Mouse (Mus musculus): ENCODE results near the gene Gm572. TPM values are rescaled to one million over a fixed set of nuclear protein-coding genes. Genes with fewer than 3 reads are reported as not detected.
A peak's percentile ranks its signal among the peaks of the same experiment; 100 is the strongest.

Gm572 gene
- polyA plus RNA-seq, 1 experiment from 2014 or later: not detected

DNA sequence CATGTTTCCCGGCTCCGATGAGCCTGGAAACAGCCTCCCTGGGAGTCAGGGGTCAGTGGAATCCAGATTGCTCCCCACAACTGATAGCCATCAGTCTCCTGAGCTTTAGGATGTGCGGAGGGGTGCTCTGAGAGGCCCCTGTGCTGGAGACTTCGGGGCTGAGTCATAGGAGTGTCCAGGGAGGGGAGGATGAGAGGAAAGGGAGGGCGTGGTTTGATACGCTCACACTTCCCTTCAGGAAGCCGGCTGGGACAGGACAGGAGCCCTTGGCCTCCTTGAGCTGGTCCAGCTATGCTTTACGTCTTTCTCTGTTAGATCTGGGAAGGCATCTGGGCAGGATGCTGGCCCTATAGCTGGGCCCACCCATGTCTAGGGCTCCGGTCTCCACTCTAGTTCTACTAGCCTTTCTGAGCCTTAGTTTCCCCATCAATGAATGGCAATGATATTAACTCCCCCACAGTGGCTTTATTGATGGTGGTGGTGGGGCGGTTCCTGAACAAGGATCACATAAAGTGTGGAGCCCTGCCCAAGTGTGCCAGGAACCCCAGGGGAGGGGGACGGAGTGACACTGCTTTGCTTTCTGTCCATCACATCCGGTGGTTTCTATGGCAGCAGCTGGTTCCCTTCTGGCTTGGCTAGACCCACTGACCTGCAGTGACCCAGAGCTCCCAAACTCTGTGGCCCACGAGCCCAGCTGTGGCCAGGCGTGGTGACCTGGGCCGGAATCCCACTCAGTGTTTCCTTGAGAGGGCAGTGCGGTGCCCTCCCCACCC lies 33.3 kb downstream of the Gm572 start:
- WGBS (ENCODE audit: insufficient replicate concordance): 27% methylated on average over 16 of the region's 16 CpGs
- H3K4me1 ChIP-seq: peaks cover 65% of the 10 kb centered on the region
- peak; percentile 36; the same call in 1 of the 2 replicates for ATAC-seq

DNA sequence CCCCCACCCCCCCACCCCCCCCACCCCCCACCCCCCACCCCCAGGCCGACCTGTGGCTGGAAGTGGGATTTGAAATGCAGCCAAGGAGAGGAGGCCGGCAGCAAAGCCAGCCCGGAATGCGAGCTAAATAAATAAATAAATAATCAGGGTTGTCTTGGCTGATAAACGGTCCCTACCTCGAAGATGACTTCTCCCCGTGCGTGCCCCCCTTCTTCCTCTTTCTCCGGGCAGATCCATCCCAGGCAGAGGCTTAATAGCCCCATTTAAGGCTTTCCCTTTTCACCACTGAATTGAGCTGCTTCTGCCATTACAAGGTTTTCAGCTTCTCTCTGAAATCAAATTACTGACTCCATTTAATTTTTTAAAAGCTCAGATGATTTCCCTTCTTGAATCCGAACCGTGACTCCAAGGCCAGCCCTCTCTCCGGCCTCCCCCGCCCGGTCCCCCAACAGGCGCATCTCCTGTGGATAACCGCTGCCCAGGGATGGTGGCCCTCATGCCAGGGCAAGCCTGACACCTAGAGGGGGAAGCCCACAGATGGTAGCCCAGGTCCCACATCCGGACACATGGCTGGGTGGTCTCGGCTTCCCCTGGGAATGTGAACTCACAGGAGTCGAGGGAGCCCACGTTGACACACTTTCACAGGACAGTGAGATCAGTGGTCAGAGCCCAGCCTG lies 34.0 kb downstream of the Gm572 start:
- no peak overlapping the region for H3K9ac ChIP-seq
- H3K4me2 ChIP-seq: no peak overlapping the region
- H3K4me3 ChIP-seq: no peak overlapping the region
- H3K27ac ChIP-seq: no peak overlapping the region; the same call in 1 of the 2 replicates
- WGBS (ENCODE audit: insufficient replicate concordance): 38% methylated on average over 20 of the region's 20 CpGs
- no peaks in the 10 kb centered on the region for H3K9me3 ChIP-seq (replicated peaks)
- peaks cover 23% of the 10 kb centered on the region for H3K27me3 ChIP-seq (replicated peaks)
- H3K36me3 ChIP-seq: no peaks in the 10 kb centered on the region
- peaks cover 64% of the 10 kb centered on the region for H3K4me1 ChIP-seq
- ATAC-seq: no peak

More for the DNA sequence above, 33.3 kb downstream of the Gm572 start:
- no peak overlapping the region; the same call in 1 of the 2 replicates for H3K27ac ChIP-seq
- H3K9ac ChIP-seq: no peak overlapping the region
- H3K4me2 ChIP-seq: peak overlapping the region; percentile 36
- H3K4me3 ChIP-seq: no peak overlapping the region
- H3K36me3 ChIP-seq: no peaks in the 10 kb centered on the region
- H3K9me3 ChIP-seq (replicated peaks): no peaks in the 10 kb centered on the region
- H3K27me3 ChIP-seq (replicated peaks): peaks cover 23% of the 10 kb centered on the region

DNA sequence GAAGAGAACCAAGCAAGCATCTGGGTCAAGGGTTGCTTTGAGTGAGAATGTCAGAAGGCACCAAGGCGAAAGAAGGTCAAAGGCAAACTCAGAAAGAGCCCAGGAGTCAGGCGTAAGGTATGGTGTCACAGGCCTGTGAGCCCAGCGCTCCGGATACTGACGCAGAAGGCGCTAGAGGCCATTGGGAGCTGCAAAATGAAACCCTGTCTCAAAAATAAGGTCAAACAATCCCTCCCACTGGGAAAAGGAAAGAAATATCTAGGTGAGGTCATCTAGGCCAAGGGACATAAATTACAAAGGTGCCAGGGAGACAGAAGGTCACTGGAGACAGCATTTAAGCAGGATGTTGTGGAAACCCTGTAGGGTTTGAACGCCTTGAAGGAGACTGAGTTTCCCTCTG lies 35.0 kb downstream of the Gm572 start:
- Histone ChIP-seq H3K4me3 (no peak overlapping the region), H3K27ac (no peak overlapping the region), H3K36me3 (no peaks in the 10 kb centered on the region), H3K27me3 (replicated peaks) (peaks cover 18% of the 10 kb centered on the region), H3K4me1 (peaks cover 63% of the 10 kb centered on the region), H3K9ac (no peak overlapping the region), H3K4me2 (no peak overlapping the region), H3K9me3 (replicated peaks) (no peaks in the 10 kb centered on the region)
- 91% methylated on average over 7 of the region's 7 CpGs for WGBS (ENCODE audit: insufficient replicate concordance)
- ATAC-seq: no peak

DNA sequence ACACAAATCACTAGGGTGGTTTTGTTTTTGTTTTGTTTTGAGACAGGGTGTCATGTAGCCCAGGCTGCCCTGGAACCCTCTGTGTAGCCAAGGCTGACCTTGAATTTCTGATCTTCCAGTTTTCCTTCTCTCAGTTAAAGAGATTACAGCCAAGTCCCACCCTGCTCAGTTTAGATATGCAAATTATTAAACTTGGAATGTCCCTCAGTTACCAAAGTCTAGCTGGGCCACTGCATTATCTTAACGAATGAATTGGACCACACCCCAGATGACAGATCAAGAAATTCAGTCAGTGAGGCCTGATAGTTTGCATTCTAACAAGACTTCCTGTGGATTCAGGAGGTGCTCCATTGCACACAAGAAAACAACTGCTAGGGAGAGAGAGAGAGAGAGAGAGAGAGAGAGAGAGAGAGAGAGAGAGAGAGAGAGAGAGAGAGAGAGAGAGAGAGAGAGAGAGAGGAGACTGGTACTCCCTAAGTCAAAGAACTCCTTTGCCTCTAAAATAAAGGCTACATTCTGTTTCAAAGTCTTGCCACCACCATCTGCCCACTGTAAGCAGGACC lies 37.5 kb downstream of the Gm572 start:
- H3K27ac ChIP-seq: peak overlapping the region; percentile 88
- ATAC-seq: peak; percentile 86
- peak overlapping the region; percentile 44; the same call in 1 of the 2 replicates for H3K4me3 ChIP-seq
- peak overlapping the region; percentile 33 for H3K9ac ChIP-seq
- no peaks in the 10 kb centered on the region for H3K9me3 ChIP-seq (replicated peaks)
- peak overlapping the region; percentile 71 for H3K4me2 ChIP-seq
- H3K27me3 ChIP-seq (replicated peaks): peaks cover 16% of the 10 kb centered on the region
- peaks cover 59% of the 10 kb centered on the region for H3K4me1 ChIP-seq
- H3K36me3 ChIP-seq: no peaks in the 10 kb centered on the region
- WGBS (ENCODE audit: insufficient replicate concordance): 19% methylated on average over 1 of the region's 1 CpGs

DNA sequence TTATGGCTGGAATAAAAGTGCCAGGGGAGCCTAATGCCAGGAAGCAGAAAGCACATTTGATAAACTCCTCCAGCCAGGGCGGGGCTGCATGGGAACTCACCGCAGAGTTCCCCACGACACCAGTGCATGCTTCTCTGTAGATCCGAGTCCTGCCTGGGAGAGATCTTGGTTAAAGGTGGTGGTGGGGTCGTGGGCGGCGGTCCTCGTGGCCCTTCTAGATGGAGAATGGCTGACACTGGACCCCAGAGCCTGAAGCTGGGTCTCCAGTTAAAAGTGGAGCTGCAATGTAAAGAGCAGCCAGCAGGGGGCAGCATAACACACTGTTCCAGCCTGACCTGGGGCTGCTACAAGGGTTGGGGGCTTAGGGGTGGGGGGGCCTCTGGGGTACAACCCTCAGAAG lies 38.3 kb downstream of the Gm572 start:
- 7% methylated on average over 8 of the region's 8 CpGs for WGBS (ENCODE audit: insufficient replicate concordance)
- Histone ChIP-seq H3K4me2 (peak overlapping the region; percentile 71), H3K9me3 (replicated peaks) (no peaks in the 10 kb centered on the region), H3K9ac (peak overlapping the region; percentile 33), H3K36me3 (no peaks in the 10 kb centered on the region), H3K27me3 (replicated peaks) (peaks cover 19% of the 10 kb centered on the region), H3K4me3 (peak overlapping the region; percentile 44), H3K4me1 (peaks cover 53% of the 10 kb centered on the region), H3K27ac (peak overlapping the region; percentile 88)
- peak; percentile 52 for ATAC-seq

DNA sequence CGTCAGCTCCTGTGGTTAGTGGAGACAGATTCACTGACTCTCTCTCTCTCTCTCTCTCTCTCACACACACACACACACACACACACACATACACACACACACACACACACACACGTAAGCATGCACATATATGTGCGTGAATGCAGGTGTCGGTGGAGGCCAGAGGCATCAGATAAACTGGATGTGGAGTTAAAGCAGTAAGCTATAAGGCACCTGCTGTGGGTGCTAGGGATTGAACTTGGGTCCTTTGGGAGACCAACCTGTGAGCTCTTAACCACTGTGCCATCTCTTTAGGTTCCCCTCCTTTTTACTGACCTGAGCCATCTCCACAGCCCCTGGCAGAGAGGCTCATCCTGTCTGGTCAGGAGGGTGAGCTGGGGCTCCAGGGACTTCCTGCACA lies 39.8 kb downstream of the Gm572 start:
- H3K4me2 ChIP-seq: no peak overlapping the region
- no peak overlapping the region for H3K27ac ChIP-seq
- H3K4me3 ChIP-seq: no peak overlapping the region
- no peak overlapping the region for H3K9ac ChIP-seq
- H3K27me3 ChIP-seq (replicated peaks): peaks cover 34% of the 10 kb centered on the region
- ATAC-seq: no peak
- H3K4me1 ChIP-seq: peaks cover 46% of the 10 kb centered on the region
- H3K36me3 ChIP-seq: no peaks in the 10 kb centered on the region
- WGBS (ENCODE audit: insufficient replicate concordance): 78% methylated on average over 4 of the region's 4 CpGs
- H3K9me3 ChIP-seq (replicated peaks): no peaks in the 10 kb centered on the region

DNA sequence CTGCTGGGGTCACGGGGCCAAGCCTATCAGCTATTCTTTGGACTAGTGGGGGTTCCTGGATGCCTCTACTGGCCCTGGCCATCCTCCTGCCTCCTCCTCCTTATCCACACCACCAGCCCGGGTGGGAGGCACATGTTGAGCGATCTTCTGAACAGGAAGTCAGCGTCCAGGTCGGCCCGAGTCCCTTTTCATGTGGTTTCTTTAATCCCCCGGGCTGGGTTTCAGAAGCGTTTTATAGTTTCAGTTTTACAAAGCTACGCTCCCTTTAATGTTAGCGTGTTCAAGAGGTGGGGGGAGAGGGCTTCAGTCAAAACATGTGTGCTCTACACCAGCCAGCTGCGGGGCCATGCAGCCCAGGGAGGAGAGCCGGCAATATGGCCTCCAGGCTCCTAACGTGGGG lies 40.4 kb downstream of the Gm572 start:
- Histone ChIP-seq H3K9me3 (replicated peaks) (no peaks in the 10 kb centered on the region), H3K4me2 (no peak overlapping the region), H3K4me1 (peaks cover 43% of the 10 kb centered on the region), H3K4me3 (no peak overlapping the region), H3K27me3 (replicated peaks) (peaks cover 40% of the 10 kb centered on the region), H3K9ac (no peak overlapping the region), H3K27ac (no peak overlapping the region), H3K36me3 (no peaks in the 10 kb centered on the region)
- ATAC-seq: no peak
- WGBS (ENCODE audit: insufficient replicate concordance): 57% methylated on average over 13 of the region's 13 CpGs

DNA sequence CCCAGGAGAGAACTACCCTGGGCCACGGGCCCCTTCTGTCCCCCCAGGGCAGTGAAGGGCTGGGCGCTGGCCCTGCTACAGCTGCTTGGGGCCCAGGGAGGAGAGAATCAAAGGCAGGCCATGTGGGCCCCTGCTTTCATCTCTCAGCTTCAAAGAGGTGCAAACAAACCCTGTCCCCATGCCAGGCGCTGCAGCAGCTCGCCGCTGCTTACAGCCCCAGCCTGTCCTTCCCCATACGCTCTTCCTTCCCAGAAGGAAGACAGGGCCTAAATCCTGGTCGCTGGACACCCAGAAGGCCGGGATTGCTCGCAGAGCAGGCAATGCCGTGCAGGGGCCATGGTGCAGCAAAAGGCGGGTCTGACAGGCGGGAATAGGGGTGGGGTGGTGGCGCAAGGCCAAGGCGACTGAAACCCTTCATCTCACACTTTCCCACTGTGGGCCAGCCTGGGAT lies 43.4 kb downstream of the Gm572 start:
- Histone ChIP-seq H3K36me3 (no peaks in the 10 kb centered on the region), H3K4me3 (no peak overlapping the region), H3K4me1 (peaks cover 20% of the 10 kb centered on the region), H3K9me3 (replicated peaks) (no peaks in the 10 kb centered on the region), H3K27ac (no peak overlapping the region), H3K4me2 (no peak overlapping the region), H3K9ac (no peak overlapping the region), H3K27me3 (replicated peaks) (peaks cover 58% of the 10 kb centered on the region)
- WGBS (ENCODE audit: insufficient replicate concordance): 41% methylated on average over 14 of the region's 14 CpGs
- no peak for ATAC-seq

DNA sequence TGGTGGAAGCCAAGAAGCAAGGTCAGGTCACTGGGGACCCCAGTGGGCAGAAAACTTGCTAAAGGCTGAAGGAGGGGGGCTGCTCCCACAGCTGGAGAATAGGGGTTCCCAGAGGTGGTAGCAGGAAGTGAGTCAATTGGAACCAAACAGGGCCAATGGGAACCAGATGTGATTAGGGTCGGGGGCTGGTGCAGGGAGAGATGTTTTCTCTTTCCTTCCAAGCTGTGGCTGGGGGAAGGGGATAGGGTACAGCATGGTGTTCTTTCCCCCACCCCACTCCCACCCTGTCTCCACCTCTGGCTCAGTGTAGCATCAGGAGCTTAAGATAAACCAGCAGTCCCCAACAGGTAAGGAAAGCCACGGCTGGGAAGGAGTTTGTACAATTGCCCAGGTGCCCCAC lies 45.0 kb downstream of the Gm572 start:
- Histone ChIP-seq H3K4me1 (peaks cover 15% of the 10 kb centered on the region), H3K27ac (no peak overlapping the region), H3K9ac (no peak overlapping the region), H3K4me3 (no peak overlapping the region), H3K36me3 (no peaks in the 10 kb centered on the region), H3K9me3 (replicated peaks) (no peaks in the 10 kb centered on the region), H3K4me2 (no peak overlapping the region), H3K27me3 (replicated peaks) (peaks cover 58% of the 10 kb centered on the region)
- WGBS (ENCODE audit: insufficient replicate concordance): 38% methylated on average over 2 of the region's 2 CpGs
- no peak for ATAC-seq

DNA sequence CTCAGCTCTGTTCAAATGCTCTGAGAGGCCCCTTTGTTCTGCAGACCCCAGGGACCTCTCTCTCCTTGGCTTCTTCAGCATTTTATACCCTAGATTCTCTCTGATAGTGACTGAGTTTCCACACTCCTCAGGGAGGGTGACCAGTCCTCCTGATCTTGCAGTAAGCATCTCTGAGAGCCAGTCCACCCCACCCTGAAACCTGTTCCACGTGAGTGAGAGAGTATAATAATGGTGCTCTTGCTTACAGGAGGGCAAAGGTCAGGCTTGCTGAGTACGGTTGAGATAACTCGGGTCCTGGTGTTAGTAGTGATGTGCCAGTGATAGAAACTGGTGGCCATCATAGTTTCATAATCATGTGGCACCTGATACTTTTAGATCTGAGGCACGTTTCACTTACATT lies 48.1 kb downstream of the Gm572 start:
- 67% methylated on average over 4 of the region's 4 CpGs for WGBS (ENCODE audit: insufficient replicate concordance)
- Histone ChIP-seq H3K27ac (no peak overlapping the region), H3K36me3 (no peaks in the 10 kb centered on the region), H3K4me2 (no peak overlapping the region), H3K9ac (no peak overlapping the region), H3K4me3 (no peak overlapping the region), H3K27me3 (replicated peaks) (peaks cover 48% of the 10 kb centered on the region), H3K4me1 (peaks cover 20% of the 10 kb centered on the region; the same call in 1 of the 2 replicates), H3K9me3 (replicated peaks) (no peaks in the 10 kb centered on the region)
- ATAC-seq: no peak

DNA sequence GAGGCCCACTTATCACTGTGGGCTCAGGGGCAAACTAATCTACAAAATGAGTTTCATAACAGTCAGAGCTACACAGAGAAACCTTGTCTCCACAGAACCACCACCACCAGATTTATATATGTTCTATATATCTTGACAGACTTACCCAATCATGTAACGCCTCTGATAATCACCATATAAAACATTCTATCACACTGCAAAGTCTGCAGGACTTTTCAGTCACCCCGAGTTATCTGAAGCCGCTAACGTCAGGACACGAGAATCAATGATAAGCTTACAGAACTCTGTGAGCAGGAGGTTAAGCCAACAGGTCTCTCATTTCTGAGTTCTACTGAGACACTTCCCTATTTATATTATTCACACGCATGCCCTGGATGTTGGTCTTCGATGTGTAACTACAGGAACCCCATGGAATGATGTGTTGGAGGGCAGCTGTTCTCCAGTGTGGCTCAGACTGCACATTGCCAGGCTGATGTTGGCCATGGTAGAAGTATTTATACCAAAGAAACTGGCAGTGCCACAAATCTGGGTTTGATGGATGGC lies 50.4 kb downstream of the Gm572 start:
- H3K4me2 ChIP-seq: no peak overlapping the region
- H3K4me1 ChIP-seq: peaks cover 12% of the 10 kb centered on the region; the same call in 1 of the 2 replicates
- 44% methylated on average over 7 of the region's 7 CpGs for WGBS (ENCODE audit: insufficient replicate concordance)
- H3K4me3 ChIP-seq: no peak overlapping the region
- ATAC-seq: no peak
- H3K27me3 ChIP-seq (replicated peaks): peaks cover 34% of the 10 kb centered on the region
- no peaks in the 10 kb centered on the region for H3K9me3 ChIP-seq (replicated peaks)
- no peaks in the 10 kb centered on the region for H3K36me3 ChIP-seq
- H3K27ac ChIP-seq: no peak overlapping the region
- no peak overlapping the region for H3K9ac ChIP-seq

DNA sequence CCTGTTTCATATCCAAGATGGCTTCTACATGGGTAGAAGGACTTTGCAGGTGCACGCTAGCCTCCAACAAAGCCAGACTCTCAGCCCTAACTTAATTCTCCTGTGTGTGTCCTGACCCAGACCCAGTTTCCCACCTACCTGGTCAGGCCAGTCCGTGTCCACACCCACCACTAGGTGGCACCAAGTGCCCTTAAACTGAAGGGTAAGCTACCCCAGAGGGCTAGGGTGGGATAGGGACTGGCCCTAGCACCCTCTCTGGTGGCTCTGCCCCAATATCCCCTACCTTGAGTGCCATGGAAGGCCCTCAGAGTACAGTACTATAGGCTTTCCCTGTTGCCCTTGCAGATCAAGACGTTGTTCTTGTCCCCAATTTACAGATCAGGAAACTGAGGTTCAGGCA lies 61.6 kb downstream of the Gm572 start:
- WGBS (ENCODE audit: insufficient replicate concordance): 30% methylated on average over 3 of the region's 3 CpGs

More for the DNA sequence above, 61.6 kb downstream of the Gm572 start:
- Histone ChIP-seq H3K4me2 (no peak overlapping the region), H3K4me3 (no peak overlapping the region), H3K27me3 (replicated peaks) (peaks cover 64% of the 10 kb centered on the region), H3K9me3 (replicated peaks) (no peaks in the 10 kb centered on the region), H3K36me3 (no peaks in the 10 kb centered on the region), H3K9ac (no peak overlapping the region), H3K4me1 (no peaks in the 10 kb centered on the region), H3K27ac (no peak overlapping the region)
- peak; percentile 31; the same call in 1 of the 2 replicates for ATAC-seq
